Mouse (Mus musculus) liver, embryonic 16.5 days (tissue): ENCODE measurements around the gene Hcn3. TPM values are rescaled to one million over a fixed set of nuclear protein-coding genes. Genes with fewer than 3 reads are reported as not detected.

ENCODE experiments used
- ATAC-seq: fragments of 200-750 bp; cut with Nextera tagmentation; 2 replicates; pipeline ENCODE4 v1.8.0; 2017; ENCODE audit warnings: low read depth, mild to moderate bottlenecking, moderate number of reproducible peaks, moderate library complexity
- H3K27ac ChIP-seq: fragments of 300-500 bp; sonication (generic); 2 replicates; pipeline ENCODE4 v1.5.1; 2014; ENCODE audit warnings: mild to moderate bottlenecking, low read length
- H3K27me3 ChIP-seq: fragments of 300-500 bp; sonication (generic); 2 replicates; pipeline ENCODE4 v1.6.1; 2014; ENCODE audit warnings: low read depth, low read length, mixed read lengths; ENCODE audit not compliant: control insufficient read depth, insufficient read depth
- H3K36me3 ChIP-seq: fragments of 300-500 bp; sonication (generic); 2 replicates; pipeline ENCODE4 v1.6.1; 2014; ENCODE audit warnings: mild to moderate bottlenecking; ENCODE audit not compliant: control insufficient read depth, insufficient read depth
- H3K4me1 ChIP-seq: fragments of 300-500 bp; sonication (generic); 2 replicates; pipeline ENCODE4 v1.6.1; 2014; ENCODE audit warnings: low read depth, low read length, mixed read lengths; ENCODE audit not compliant: control insufficient read depth
- H3K4me2 ChIP-seq: fragments of 300-500 bp; sonication (generic); 2 replicates; pipeline ENCODE4 v1.6.1; 2014; ENCODE audit warnings: low read depth, low read length, mixed read lengths
- H3K4me3 ChIP-seq: fragments of 300-500 bp; sonication (generic); 2 replicates; pipeline ENCODE4 v1.5.1; 2014; ENCODE audit warnings: low read depth, mild to moderate bottlenecking, low read length
- H3K9ac ChIP-seq: fragments of 300-500 bp; sonication (generic); 2 replicates; pipeline ENCODE4 v1.6.1; 2014; ENCODE audit warnings: low read depth, low read length
- H3K9me3 ChIP-seq: fragments of 300-500 bp; sonication (generic); replicated peaks from 2 replicates; pipeline ENCODE4 v1.6.1; 2016; ENCODE audit warnings: low read length; ENCODE audit not compliant: control insufficient read depth
- WGBS: fragments of 180-500 bp; shearing (Covaris S2); extraction: QIAGEN DNeasy Blood & Tissue Kit; methylation state at CpG from one replicate; pipeline ENCODE4 v1.1.7; 2014; ENCODE audit not compliant: insufficient replicate concordance; 5-methylcytosine and 5-hydroxymethylcytosine counted together
- polyA plus RNA-seq: library from polyadenylated mRNA; unstranded; fragments of >200 nt; fragmentation: Nextera tagmentation; extraction: Ambion mirVana; gene quantifications from 2 replicates; pipeline ENCODE4 v1.2.1, GENCODE M21; 2015

Hcn3 gene
- polyA plus RNA-seq, 1 experiment from 2014 or later, result 0.32 TPM

GRCm38 (mm10) chr3:89183058-89183958 is 23.3 kb upstream of the Hcn3 start, which contains the start of gene Fam189b:
Fam189b (plus strand) TSS chr3:89183143.
- H3K27ac ChIP-seq, result no peak within 1 kb of the TSS
- H3K9ac ChIP-seq, result peak within 1 kb of the TSS; percentile 48
- WGBS, result 17% methylated on average over 39 of the region's 39 CpGs
- H3K9me3 ChIP-seq, result no peaks in the 10 kb centered on the region
- peak; percentile 93 for ATAC-seq
- peak within 1 kb of the TSS; percentile 82 for H3K4me2 ChIP-seq
- H3K4me1 ChIP-seq, result peaks cover 29% of the 10 kb centered on the region
- no peaks in the 10 kb centered on the region for H3K27me3 ChIP-seq
- peak within 1 kb of the TSS; percentile 61 for H3K4me3 ChIP-seq
- peaks cover 9% of the 10 kb centered on the region; the same call in 1 of the 2 replicates for H3K36me3 ChIP-seq

- no peaks in the 10 kb centered on the region for H3K27me3 ChIP-seq
- peak overlapping the region; percentile 82 for H3K4me2 ChIP-seq
- no peak overlapping the region; the same call in 1 of the 2 replicates for H3K9ac ChIP-seq
- H3K27ac ChIP-seq, result no peak overlapping the region
- peaks cover 33% of the 10 kb centered on the region for H3K4me1 ChIP-seq
- no peak for ATAC-seq
- H3K4me3 ChIP-seq, result peak overlapping the region; percentile 61
- H3K9me3 ChIP-seq, result no peaks in the 10 kb centered on the region
- WGBS, result 28% methylated on average over 7 of the region's 7 CpGs
- peaks cover 9% of the 10 kb centered on the region; the same call in 1 of the 2 replicates for H3K36me3 ChIP-seq
These were observed 22.6 kb upstream of the Hcn3 start for GRCm38 (mm10) chr3:89182531-89183057.

- no peaks in the 10 kb centered on the region for H3K9me3 ChIP-seq
- H3K36me3 ChIP-seq, result peaks cover 9% of the 10 kb centered on the region; the same call in 1 of the 2 replicates
- H3K9ac ChIP-seq, result no peak overlapping the region
- peaks cover 31% of the 10 kb centered on the region for H3K4me1 ChIP-seq
- no peak for ATAC-seq
- no peaks in the 10 kb centered on the region for H3K27me3 ChIP-seq
- H3K27ac ChIP-seq, result no peak overlapping the region
- H3K4me3 ChIP-seq, result no peak overlapping the region
- no peak overlapping the region for H3K4me2 ChIP-seq
- WGBS, result 84% methylated on average over 27 of the region's 27 CpGs
These were observed 21.9 kb upstream of the Hcn3 start for GRCm38 (mm10) chr3:89181749-89182500.

- Histone ChIP-seq H3K9me3 (no peaks in the 10 kb centered on the region), H3K4me1 (peaks cover 31% of the 10 kb centered on the region), H3K9ac (no peak overlapping the region), H3K27me3 (no peaks in the 10 kb centered on the region), H3K4me3 (peak overlapping the region; percentile 82; the same call in 1 of the 2 replicates), H3K27ac (no peak overlapping the region), H3K36me3 (peaks cover 32% of the 10 kb centered on the region), H3K4me2 (peak overlapping the region; percentile 87; the same call in 1 of the 2 replicates)
- 79% methylated on average over 11 of the region's 11 CpGs for WGBS
- ATAC-seq, result no peak
These were observed 19.1 kb upstream of the Hcn3 start for GRCm38 (mm10) chr3:89179056-89179455.

GRCm38 (mm10) chr3:89178107-89178385 is 18.1 kb upstream of the Hcn3 start:
- no peaks in the 10 kb centered on the region for H3K9me3 ChIP-seq
- ATAC-seq, result no peak
- peak overlapping the region; percentile 82 for H3K4me3 ChIP-seq
- peak overlapping the region; percentile 72 for H3K9ac ChIP-seq
- peaks cover 25% of the 10 kb centered on the region for H3K4me1 ChIP-seq
- no peaks in the 10 kb centered on the region for H3K27me3 ChIP-seq
- peak overlapping the region; percentile 47 for H3K27ac ChIP-seq
- H3K4me2 ChIP-seq, result peak overlapping the region; percentile 87
- peaks cover 42% of the 10 kb centered on the region for H3K36me3 ChIP-seq
- 3% methylated on average over 6 of the region's 6 CpGs for WGBS

GRCm38 (mm10) chr3:89177242-89178106 is 17.5 kb upstream of the Hcn3 start, which contains the start of gene Scamp3:
Scamp3 (plus strand) TSS chr3:89177473.
- H3K36me3 ChIP-seq, result peaks cover 46% of the 10 kb centered on the region
- peak within 1 kb of the TSS; percentile 87 for H3K4me2 ChIP-seq
- peak; percentile 95 for ATAC-seq
- no peaks in the 10 kb centered on the region for H3K27me3 ChIP-seq
- peak within 1 kb of the TSS; percentile 47 for H3K27ac ChIP-seq
- H3K4me1 ChIP-seq, result peaks cover 19% of the 10 kb centered on the region
- H3K9me3 ChIP-seq, result no peaks in the 10 kb centered on the region
- WGBS, result under 1% methylated on average over 43 of the region's 43 CpGs
- peak within 1 kb of the TSS; percentile 72 for H3K9ac ChIP-seq
- peak within 1 kb of the TSS; percentile 82 for H3K4me3 ChIP-seq

GRCm38 (mm10) chr3:89176421-89176820 is 16.4 kb upstream of the Hcn3 start:
- H3K4me1 ChIP-seq, result peaks cover 14% of the 10 kb centered on the region
- ATAC-seq, result no peak
- no peaks in the 10 kb centered on the region for H3K9me3 ChIP-seq
- peaks cover 53% of the 10 kb centered on the region for H3K36me3 ChIP-seq
- H3K4me2 ChIP-seq, result no peak overlapping the region; the same call in 1 of the 2 replicates
- no peak overlapping the region for H3K27ac ChIP-seq
- 83% methylated on average over 7 of the region's 7 CpGs for WGBS
- no peak overlapping the region for H3K4me3 ChIP-seq
- H3K27me3 ChIP-seq, result no peaks in the 10 kb centered on the region
- H3K9ac ChIP-seq, result no peak overlapping the region

- H3K27me3 ChIP-seq, result no peaks in the 10 kb centered on the region
- H3K4me1 ChIP-seq, result peaks cover 14% of the 10 kb centered on the region
- ATAC-seq, result no peak
- H3K4me2 ChIP-seq, result no peak overlapping the region
- peaks cover 57% of the 10 kb centered on the region for H3K36me3 ChIP-seq
- H3K27ac ChIP-seq, result no peak overlapping the region
- 82% methylated on average over 10 of the region's 10 CpGs for WGBS
- H3K4me3 ChIP-seq, result no peak overlapping the region
- no peak overlapping the region for H3K9ac ChIP-seq
- no peaks in the 10 kb centered on the region for H3K9me3 ChIP-seq
These were observed 15.5 kb upstream of the Hcn3 start for GRCm38 (mm10) chr3:89175544-89175943.
